Mouse (Mus musculus) olfactory bulb, adult 2 months (tissue): Measurements from ENCODE around the gene Ackr2. TPM values are rescaled to one million over a fixed set of nuclear protein-coding genes. Genes with fewer than 3 reads are reported as not detected.

ENCODE experiments used
- H3K27ac ChIP-seq: fragments of 200-500 bp; 2 replicates; pipeline ENCODE4 v1.5.1; 2012; ENCODE audit warnings: low read depth, low read length; ENCODE audit not compliant: insufficient read depth
- H3K4me1 ChIP-seq: fragments of 200-500 bp; 2 replicates; pipeline ENCODE4 v1.6.1; 2012; ENCODE audit warnings: low read length; ENCODE audit not compliant: control insufficient read depth, insufficient read depth
- H3K4me3 ChIP-seq: fragments of 200-500 bp; 2 replicates; pipeline ENCODE4 v1.5.1; 2012; ENCODE audit warnings: mild to moderate bottlenecking, low read depth, low read length, moderate library complexity; ENCODE audit not compliant: insufficient read depth
- CTCF ChIP-seq: fragments of 200-500 bp; IDR thresholded peaks from 2 replicates; pipeline ENCODE4 v1.5.1; 2012; ENCODE audit warnings: low read depth, mild to moderate bottlenecking, low read length, moderate library complexity; ENCODE audit not compliant: insufficient read depth
- POLR2A ChIP-seq: fragments of 200-500 bp; IDR thresholded peaks from 2 replicates; pipeline ENCODE4 v1.6.1; 2012; ENCODE audit warnings: mild to moderate bottlenecking, low read depth, low read length, moderate library complexity; ENCODE audit not compliant: insufficient read depth
- WGBS: fragments of 180-500 bp; shearing (Covaris S2); methylation state at CpG from one replicate; pipeline ENCODE4 v1.1.7; 2018; 5-methylcytosine and 5-hydroxymethylcytosine counted together
- polyA plus RNA-seq: library from polyadenylated mRNA; stranded (reverse); fragments of >200 nt; gene quantifications from 2 replicates; pipeline ENCODE4 v1.2.4, GENCODE M21; 2012; ENCODE audit warnings: low replicate concordance; ENCODE audit not compliant: missing spikeins, insufficient read depth, insufficient read length

Ackr2 gene
- polyA plus RNA-seq, 1 experiment = not detected

- no peaks in the 10 kb centered on the region for H3K4me1 ChIP-seq
- TF ChIP-seq POLR2A = no peak
- no peak for TF ChIP-seq CTCF
- H3K4me3 ChIP-seq = no peak overlapping the region
- H3K27ac ChIP-seq = no peak overlapping the region
- 94% methylated on average over 3 of the region's 3 CpGs for WGBS
Observed at GRCm38 (mm10) chr9:121943005-121943404, 44.9 kb downstream of the Ackr2 start.

- no peaks in the 10 kb centered on the region for H3K4me1 ChIP-seq
- no peak for TF ChIP-seq POLR2A
- no peak for TF ChIP-seq CTCF
- H3K4me3 ChIP-seq = no peak overlapping the region
- H3K27ac ChIP-seq = no peak overlapping the region
- WGBS = 90% methylated on average over 3 of the region's 3 CpGs
Observed at GRCm38 (mm10) chr9:121943628-121944027, 45.5 kb downstream of the Ackr2 start.

GRCm38 (mm10) chr9:121947784-121948183, 49.6 kb downstream of the Ackr2 start:
- no peak overlapping the region for H3K27ac ChIP-seq
- TF ChIP-seq POLR2A (no peak), CTCF (no peak)
- H3K4me3 ChIP-seq = no peak overlapping the region
- H3K4me1 ChIP-seq = peaks cover 6% of the 10 kb centered on the region
- 4% methylated on average over 4 of the region's 4 CpGs for WGBS

GRCm38 (mm10) chr9:121948431-121948830, 50.3 kb downstream of the Ackr2 start:
- Histone ChIP-seq H3K27ac (no peak overlapping the region), H3K4me3 (no peak overlapping the region), H3K4me1 (peaks cover 6% of the 10 kb centered on the region)
- no peak for TF ChIP-seq POLR2A
- TF ChIP-seq CTCF = no peak
- WGBS = 69% methylated on average over 4 of the region's 4 CpGs

GRCm38 (mm10) chr9:121950418-121951113, 52.4 kb downstream of the Ackr2 start, which contains the start of gene Fam198a:
Gene Fam198a, plus strand, starts transcription at chr9:121950988.
- Histone ChIP-seq H3K4me3 (peak within 1 kb of the TSS; percentile 28), H3K4me1 (peaks cover 6% of the 10 kb centered on the region), H3K27ac (peak within 1 kb of the TSS; percentile 52)
- WGBS = 23% methylated on average over 14 of the region's 14 CpGs
- no peak for TF ChIP-seq POLR2A
- TF ChIP-seq CTCF = no peak

GRCm38 (mm10) chr9:121951114-121951423, 52.9 kb downstream of the Ackr2 start:
- Histone ChIP-seq H3K4me1 (peaks cover 6% of the 10 kb centered on the region), H3K27ac (peak overlapping the region; percentile 52), H3K4me3 (peak overlapping the region; percentile 28)
- TF ChIP-seq POLR2A = no peak
- no peak for TF ChIP-seq CTCF
- WGBS = 42% methylated on average over 4 of the region's 4 CpGs

GRCm38 (mm10) chr9:121952596-121952995, 54.4 kb downstream of the Ackr2 start:
- Histone ChIP-seq H3K27ac (peak overlapping the region; percentile 42; the same call in 1 of the 2 replicates), H3K4me3 (no peak overlapping the region), H3K4me1 (peaks cover 8% of the 10 kb centered on the region)
- WGBS = 86% methylated on average over 6 of the region's 6 CpGs
- no peak for TF ChIP-seq POLR2A
- TF ChIP-seq CTCF = no peak

GRCm38 (mm10) chr9:121959966-121960635, 61.9 kb downstream of the Ackr2 start:
- 57% methylated on average over 7 of the region's 7 CpGs for WGBS
- Histone ChIP-seq H3K4me1 (peaks cover 12% of the 10 kb centered on the region), H3K27ac (no peak overlapping the region), H3K4me3 (no peak overlapping the region)
- no peak for TF ChIP-seq POLR2A
- TF ChIP-seq CTCF = no peak

Other genes starting within 250 kb of the Ackr2 start
- not detected in 2 replicates for gene Sec22c, start 192.9 kb upstream of the Ackr2 start, polyA plus RNA-seq
- not detected in 2 replicates for gene Ss18l2, start 188.0 kb upstream of the Ackr2 start, polyA plus RNA-seq
- 164 and 673 TPM in 2 replicates for gene Nktr, start 179.2 kb upstream of the Ackr2 start, polyA plus RNA-seq
- gene Zfp651, start 139.0 kb upstream of the Ackr2 start, polyA plus RNA-seq = not detected in 2 replicates
- not detected in 2 replicates for gene Klhl40, start 120.7 kb upstream of the Ackr2 start, polyA plus RNA-seq
- gene Hhatl, start 105.8 kb upstream of the Ackr2 start, polyA plus RNA-seq = not detected in 2 replicates
- not detected in 2 replicates for gene Ccdc13, start 58.9 kb upstream of the Ackr2 start, polyA plus RNA-seq
- gene Higd1a, start 40.0 kb upstream of the Ackr2 start, polyA plus RNA-seq = not detected in 2 replicates
- gene Cyp8b1, start 17.9 kb downstream of the Ackr2 start, polyA plus RNA-seq = not detected in 2 replicates
- gene Fam198a, start 52.6 kb downstream of the Ackr2 start, polyA plus RNA-seq = not detected in 2 replicates
- not detected in 2 replicates for gene Pomgnt2, start 98.8 kb downstream of the Ackr2 start, polyA plus RNA-seq
- gene Snrk, start 218.9 kb downstream of the Ackr2 start, polyA plus RNA-seq = 1,073 TPM in 1 of 2 replicates, not detected in the other